Mouse (Mus musculus) CH12.LX (cell line): Measurements from ENCODE around the gene Megf11.
A peak's percentile ranks its signal among the peaks of the same experiment; 100 is the strongest.

Experiments used
- CHD1 ChIP-seq: IDR thresholded peaks from 2 replicates; pipeline ENCODE4 v1.6.1; 2012; ENCODE audit warnings: low read depth, low read length, improper control_type of control experiment, inconsistent platforms
- CHD2 ChIP-seq: IDR thresholded peaks from 2 replicates; pipeline ENCODE4 v1.6.1; 2011; ENCODE audit warnings: low read length, improper control_type of control experiment
- CTCF ChIP-seq, 2 experiments: IDR thresholded peaks in 1 of 2; conservative IDR thresholded peaks in 1 of 2; 2 replicates each; pipeline ENCODE4 v1.5.1; 2011 to 2012; ENCODE audit warnings: low read depth in 2 of 2, low read length in 2 of 2, improper control_type of control experiment in 1 of 2, inconsistent platforms in 1 of 2, mild to moderate bottlenecking in 1 of 2, moderate library complexity in 1 of 2
- ELF1 ChIP-seq: IDR thresholded peaks from 2 replicates; pipeline ENCODE4 v1.6.1; 2014; ENCODE audit warnings: low read depth, mild to moderate bottlenecking, inconsistent platforms, low read length, improper control_type of control experiment
- EP300 ChIP-seq: IDR thresholded peaks from 2 replicates; pipeline ENCODE4 v1.6.1; 2011; ENCODE audit warnings: low read length, improper control_type of control experiment
- MAZ ChIP-seq: IDR thresholded peaks from 2 replicates; pipeline ENCODE4 v1.6.1; 2012; ENCODE audit warnings: low read depth, mild to moderate bottlenecking, inconsistent platforms, low read length, improper control_type of control experiment, moderate library complexity
- NRF1 ChIP-seq: IDR thresholded peaks from 2 replicates; pipeline ENCODE4 v1.6.1; 2014; ENCODE audit warnings: low read depth, mild to moderate bottlenecking, inconsistent platforms, low read length, improper control_type of control experiment, moderate library complexity
- POLR2A ChIP-seq: IDR thresholded peaks from 2 replicates; pipeline ENCODE4 v1.6.1; 2011; ENCODE audit warnings: low read depth, mild to moderate bottlenecking, improper control_type of control experiment, low read length
- TBP ChIP-seq: conservative IDR thresholded peaks from 2 replicates; pipeline ENCODE4 v1.6.1; 2011; ENCODE audit warnings: low read depth, low read length, improper control_type of control experiment
- TCF12 ChIP-seq: IDR thresholded peaks from 2 replicates; pipeline ENCODE4 v1.6.1; 2014; ENCODE audit warnings: low read depth, mild to moderate bottlenecking, inconsistent platforms, low read length, improper control_type of control experiment

- TF ChIP-seq CHD1, result no peak
- no peak for TF ChIP-seq POLR2A
- TF ChIP-seq EP300, result no peak
- no peak for TF ChIP-seq ELF1
- TF ChIP-seq NRF1, result no peak
- TF ChIP-seq CHD2, result no peak
- TF ChIP-seq CTCF (conservative IDR thresholded peaks at IDR 0.05 in 1 of 2, IDR thresholded peaks at IDR 0.05 in 1 of 2; ENCODE audit: low read depth in 2 of 2, low read length in 2 of 2), result peak in 1 of 2 experiments; percentile 4; a peak in 1 of 4 replicates
- TF ChIP-seq TCF12, result no peak
- no peak for TF ChIP-seq TBP
- no peak for TF ChIP-seq MAZ
Observed at GRCm38 (mm10) chr9:64386466-64387211, 1.2 kb downstream of the Megf11 start.
